Mouse (Mus musculus) small intestine, adult 2 months (tissue): Measurements from ENCODE around the gene Smad6.

Source experiments
- CTCF ChIP-seq: fragments of 200-500 bp; IDR thresholded peaks from 2 replicates; pipeline ENCODE4 v1.5.1; 2012; ENCODE audit warnings: low read depth, mild to moderate bottlenecking, control low read depth, inconsistent platforms, low read length, moderate library complexity, mixed read lengths; ENCODE audit not compliant: insufficient replicate concordance, insufficient read length; ENCODE audit errors: extremely low read depth
- POLR2A ChIP-seq: fragments of 200-500 bp; IDR thresholded peaks from 2 replicates; pipeline ENCODE4 v1.6.1; 2012; ENCODE audit warnings: low read depth, mild to moderate bottlenecking, control low read depth, inconsistent platforms, low read length, moderate library complexity

DNA sequence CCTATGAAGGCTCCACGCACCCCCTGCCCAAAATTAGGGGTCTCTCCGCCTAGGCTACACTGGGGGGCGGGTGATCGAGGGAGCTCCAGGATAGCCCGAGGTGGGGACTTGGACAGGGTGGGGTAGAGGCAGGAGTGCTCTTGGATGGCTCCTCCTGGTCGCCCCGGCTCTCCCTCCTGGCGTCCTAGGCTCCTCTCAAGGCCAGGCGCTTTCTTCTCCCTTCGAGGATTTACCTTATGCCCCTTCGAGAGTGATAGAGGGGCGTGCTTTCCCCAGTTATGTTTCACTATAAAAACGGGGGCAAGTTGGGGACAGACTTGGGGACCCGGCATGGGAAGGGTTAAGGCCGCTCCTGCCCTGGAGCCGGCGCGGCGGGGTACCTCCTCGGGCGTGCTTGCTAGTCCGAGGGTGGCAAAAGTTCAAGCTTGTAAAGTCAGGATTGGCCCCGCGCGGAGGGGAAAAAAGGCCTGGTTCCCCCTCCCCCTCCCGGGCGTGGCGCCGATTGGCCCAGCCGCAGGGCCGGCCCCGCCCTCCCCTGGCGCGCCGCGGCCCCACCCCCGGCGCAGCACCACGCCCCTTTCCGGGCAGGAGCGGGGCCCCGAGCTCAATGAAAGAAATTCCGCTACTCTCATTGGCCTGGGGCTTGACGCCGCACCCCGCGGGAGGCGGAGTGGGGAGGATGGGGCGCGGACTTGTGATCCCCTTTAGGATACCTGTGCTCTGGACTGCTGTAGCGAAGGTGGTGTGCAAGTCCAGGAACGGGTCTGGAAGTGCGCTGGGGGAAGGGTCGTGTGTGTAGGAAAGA, 905 bp upstream of the Smad6 start:
- no peak for TF ChIP-seq CTCF
- no peak; the same call in 1 of the 2 replicates for TF ChIP-seq POLR2A
